In the genomic region with DNA sequence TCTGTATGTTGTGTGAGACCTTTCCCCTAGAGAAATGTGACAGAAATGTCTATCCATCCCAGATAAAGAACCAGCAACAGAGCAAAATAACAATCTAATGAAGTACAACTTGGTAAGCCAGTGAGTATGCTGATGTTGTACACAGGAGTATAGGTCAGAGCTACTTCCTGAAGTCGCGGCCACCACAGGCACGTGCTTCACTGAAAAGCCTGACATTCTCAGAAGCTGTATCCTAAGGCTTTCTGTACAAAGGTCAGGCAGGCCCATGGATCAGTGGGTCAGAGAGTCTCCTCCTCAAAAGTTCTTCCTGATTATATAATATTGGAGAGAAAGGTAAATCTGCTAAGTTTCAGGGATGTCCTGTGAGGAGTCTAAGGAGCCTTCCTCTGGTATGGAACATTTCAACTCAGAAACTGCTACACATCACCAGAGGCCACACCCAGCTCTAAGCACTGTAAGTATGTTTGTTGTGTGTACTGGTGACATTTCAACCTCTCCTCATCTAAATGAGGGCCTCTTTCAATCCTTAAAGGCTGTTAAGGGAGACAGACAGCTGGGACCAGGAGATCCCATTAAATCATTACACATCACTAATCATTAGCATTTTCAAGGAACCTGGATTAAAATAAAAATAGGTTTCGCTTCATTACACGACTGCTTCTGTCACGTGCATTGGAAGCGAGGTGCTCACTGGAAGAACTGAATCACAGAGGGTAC, we compare ENCODE assay signal across 17 mouse cellular contexts.
"Had no signal": no experiment of that assay in that cellular context is flagged by ENCODE, and none has a peak within 500 bp of the region (broad histone marks: within the 10 kb centered on the region; RNA-seq: fewer than 3 reads in every experiment).

No protein-coding gene starts in this region.

- H3K27me3 ChIP-seq: intestine, embryonic 15.5 days; limb, embryonic 12.5 days; liver, embryonic 13.5 days; lung, embryonic 15.5 days; megakaryocyte, embryonic 14.5 days; midbrain, embryonic 15.5 days; neural tube, embryonic 13.5 days had no signal

- DNase-seq: layer of hippocampus, adult 9-11 months; liver; liver, embryonic 13.5 days; liver, postnatal 0 days; lung, postnatal 14 days; right cerebral cortex, adult 18-20 months; right cerebral cortex, postnatal 25 days; thymus, postnatal 4 days had no signal

- H3K9me3 ChIP-seq: intestine, embryonic 15.5 days; limb, embryonic 12.5 days; liver, embryonic 13.5 days; lung, embryonic 15.5 days; midbrain, embryonic 15.5 days; neural tube, embryonic 13.5 days had no signal

- H3K36me3 ChIP-seq: intestine, embryonic 15.5 days; limb, embryonic 12.5 days; liver, embryonic 13.5 days; lung, embryonic 15.5 days; midbrain, embryonic 15.5 days; neural tube, embryonic 13.5 days had no signal

- H3K27ac ChIP-seq: intestine, embryonic 15.5 days; limb, embryonic 12.5 days; liver, embryonic 13.5 days; lung, embryonic 15.5 days; macrophage; midbrain, embryonic 15.5 days; neural tube, embryonic 13.5 days; stomach, postnatal 0 days had no signal

- H3K9ac ChIP-seq: intestine, embryonic 15.5 days; limb, embryonic 12.5 days; liver, embryonic 13.5 days; liver, postnatal 0 days; lung, embryonic 15.5 days; midbrain, embryonic 15.5 days; neural tube, embryonic 13.5 days had no signal

- H3K4me1 ChIP-seq: intestine, embryonic 15.5 days; liver, embryonic 13.5 days; lung, embryonic 15.5 days; megakaryocyte, embryonic 14.5 days had no signal

- ATAC-seq: intestine, embryonic 15.5 days; liver, postnatal 0 days; midbrain, embryonic 15.5 days had no signal

- H3K4me2 ChIP-seq: intestine, embryonic 15.5 days; limb, embryonic 12.5 days; liver, embryonic 13.5 days; lung, embryonic 15.5 days; midbrain, embryonic 11.5 days; midbrain, embryonic 15.5 days; neural tube, embryonic 13.5 days had no signal

- H3K4me3 ChIP-seq: intestine, embryonic 15.5 days; limb, embryonic 12.5 days; liver, embryonic 13.5 days; lung, embryonic 15.5 days; megakaryocyte, embryonic 14.5 days; midbrain, embryonic 15.5 days; neural tube, embryonic 13.5 days had no signal
